Mouse (Mus musculus) myocyte (in vitro differentiated cells): ENCODE results near the gene Cdk5r2. TPM values are rescaled to one million over a fixed set of nuclear protein-coding genes. Genes with fewer than 3 reads are reported as not detected.

Experiments used
- H3K27me3 ChIP-seq: one replicate; pipeline ENCODE4 v1.6.1; 2011; ENCODE audit not compliant: control insufficient read depth, insufficient read depth, insufficient read length
- H3K36me3 ChIP-seq: one replicate; pipeline ENCODE4 v1.6.1; 2011; ENCODE audit not compliant: control insufficient read depth, insufficient read depth
- H3K4me2 ChIP-seq: one replicate; pipeline ENCODE4 v1.6.1; 2011; ENCODE audit warnings: low read depth, control low read depth
- H3K4me3 ChIP-seq: one replicate; pipeline ENCODE4 v1.5.1; 2011; ENCODE audit warnings: mild to moderate bottlenecking, control low read depth, moderate library complexity
- H3K79me2 ChIP-seq: one replicate; pipeline ENCODE4 v1.6.1; 2011; ENCODE audit not compliant: control insufficient read depth, insufficient read depth
- H3ac ChIP-seq: one replicate; pipeline ENCODE4 v1.6.1; 2011; ENCODE audit not compliant: control insufficient read depth, insufficient read length
- CEBPB ChIP-seq: IDR thresholded peaks from 2 replicates; pipeline ENCODE4 v1.6.1; 2011; ENCODE audit warnings: mild to moderate bottlenecking, moderate library complexity; ENCODE audit not compliant: poor library complexity, insufficient read depth, severe bottlenecking
- E2F4 ChIP-seq: IDR thresholded peaks from one replicate; pipeline ENCODE4 v1.6.1; 2011; ENCODE audit warnings: mild to moderate bottlenecking, control low read depth, moderate library complexity; ENCODE audit not compliant: insufficient read depth
- MAX ChIP-seq: IDR thresholded peaks from one replicate; pipeline ENCODE4 v1.6.1; 2011; ENCODE audit warnings: low read depth, mild to moderate bottlenecking, control low read depth
- MYOD1 ChIP-seq, 3 experiments: IDR thresholded peaks; one replicate each; pipeline ENCODE4 v1.6.1; 2011; ENCODE audit warnings: control low read depth in 2 of 3, low read depth in 2 of 3, mild to moderate bottlenecking in 2 of 3, moderate library complexity in 1 of 3; ENCODE audit not compliant: insufficient read length in 2 of 3, control insufficient read depth in 1 of 3
- MYOG ChIP-seq, 3 experiments: IDR thresholded peaks; one replicate each; pipeline ENCODE4 v1.6.1; 2011; ENCODE audit warnings: control low read depth in 2 of 3, low read depth in 2 of 3, mild to moderate bottlenecking in 2 of 3; ENCODE audit not compliant: insufficient read length in 2 of 3, control insufficient read depth in 1 of 3, insufficient read depth in 1 of 3
- POLR2A ChIP-seq: IDR thresholded peaks from one replicate; pipeline ENCODE4 v1.6.1; 2011; ENCODE audit warnings: low read depth, mild to moderate bottlenecking, control low read depth, moderate library complexity; ENCODE audit not compliant: insufficient read length
- POLR2AphosphoS2 ChIP-seq: IDR thresholded peaks from one replicate; pipeline ENCODE4 v1.6.1; 2011; ENCODE audit warnings: low read depth, control low read depth; ENCODE audit not compliant: insufficient read length
- REST ChIP-seq: IDR thresholded peaks from one replicate; pipeline ENCODE4 v1.6.1; 2011; ENCODE audit warnings: mild to moderate bottlenecking, control low read depth, moderate library complexity; ENCODE audit not compliant: insufficient read depth, insufficient read length
- SRF ChIP-seq: IDR thresholded peaks from one replicate; pipeline ENCODE4 v1.6.1; 2011; ENCODE audit warnings: low read depth; ENCODE audit not compliant: control insufficient read depth, insufficient read length
- TCF12 ChIP-seq: IDR thresholded peaks from one replicate; pipeline ENCODE4 v1.6.1; 2011; ENCODE audit warnings: mild to moderate bottlenecking, control low read depth; ENCODE audit not compliant: poor library complexity, insufficient read depth, severe bottlenecking
- TCF3 ChIP-seq: IDR thresholded peaks from one replicate; pipeline ENCODE4 v1.6.1; 2011; ENCODE audit warnings: low read depth, control low read depth; ENCODE audit not compliant: insufficient read length
- USF1 ChIP-seq: IDR thresholded peaks from one replicate; pipeline ENCODE4 v1.6.1; 2011; ENCODE audit warnings: low read depth, mild to moderate bottlenecking, control low read depth, moderate library complexity
- polyA plus RNA-seq: library from polyadenylated mRNA; unstranded; fragments of >200 nt; fragmentation: generic; extraction: Trizol; gene quantifications from one replicate; pipeline ENCODE4 v1.2.1, GENCODE M21; 2012; ENCODE audit warnings: missing spikeins

Cdk5r2 gene
- polyA plus RNA-seq, 1 experiment = 0.05 TPM

DNA sequence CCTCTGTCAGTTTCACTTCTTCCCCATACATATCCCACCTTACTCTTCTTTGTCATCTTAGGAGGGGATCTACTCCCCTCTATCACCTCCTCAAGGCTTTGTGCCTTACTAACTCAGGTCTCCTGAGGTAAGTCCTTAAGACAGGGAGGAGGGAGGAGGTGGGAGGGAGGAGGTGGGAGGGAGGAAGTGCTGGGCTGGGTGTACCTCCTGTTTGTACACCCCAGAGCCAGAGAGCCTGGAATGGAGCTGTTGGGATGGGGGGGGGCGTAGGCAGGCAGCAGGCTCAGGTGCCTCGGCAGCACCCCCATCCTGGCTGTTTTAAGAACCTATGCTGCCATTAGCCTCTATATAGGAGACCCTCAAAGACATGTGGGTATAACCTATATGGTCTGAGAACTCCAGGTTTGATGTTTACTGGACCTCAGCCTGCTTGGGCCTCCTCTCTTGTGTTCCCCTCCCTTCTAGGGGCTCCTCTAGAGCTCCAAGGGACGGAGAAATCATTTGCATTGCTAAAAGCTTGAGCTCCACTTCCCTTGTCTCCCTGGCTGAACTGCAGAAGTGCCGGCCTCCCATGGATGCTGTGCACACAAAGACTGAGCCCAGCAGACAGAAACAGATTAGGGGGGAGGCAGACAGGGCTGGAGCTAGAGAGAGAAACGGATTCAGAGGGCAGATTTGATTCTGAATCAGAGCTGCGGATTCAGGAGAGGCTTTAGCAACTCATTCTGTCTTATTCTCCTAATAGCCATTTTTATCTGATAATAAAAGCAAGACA, 3.5 kb upstream of the Cdk5r2 start:
- no peaks in the 10 kb centered on the region for H3K79me2 ChIP-seq
- no peaks in the 10 kb centered on the region for H3K36me3 ChIP-seq
- H3ac ChIP-seq = no peak overlapping the region
- H3K4me2 ChIP-seq = no peak overlapping the region
- peaks cover 82% of the 10 kb centered on the region for H3K27me3 ChIP-seq
- H3K4me3 ChIP-seq = no peak overlapping the region
- no peak for TF ChIP-seq SRF
- TF ChIP-seq TCF12 = no peak
- no peak for TF ChIP-seq MYOG (IDR thresholded peaks at IDR 0.05; ENCODE audit: control insufficient read depth in 1 of 3, insufficient read depth in 1 of 3, insufficient read length in 2 of 3, low read depth in 2 of 3)
- TF ChIP-seq REST = no peak
- TF ChIP-seq MYOD1 (IDR thresholded peaks at IDR 0.05; ENCODE audit: control insufficient read depth in 1 of 3, insufficient read length in 2 of 3, low read depth in 2 of 3) = no peak
- no peak for TF ChIP-seq CEBPB
- no peak for TF ChIP-seq POLR2A
- no peak for TF ChIP-seq TCF3
- TF ChIP-seq MAX = no peak
- no peak for TF ChIP-seq USF1
- TF ChIP-seq E2F4 = no peak
- no peak for TF ChIP-seq POLR2AphosphoS2

DNA sequence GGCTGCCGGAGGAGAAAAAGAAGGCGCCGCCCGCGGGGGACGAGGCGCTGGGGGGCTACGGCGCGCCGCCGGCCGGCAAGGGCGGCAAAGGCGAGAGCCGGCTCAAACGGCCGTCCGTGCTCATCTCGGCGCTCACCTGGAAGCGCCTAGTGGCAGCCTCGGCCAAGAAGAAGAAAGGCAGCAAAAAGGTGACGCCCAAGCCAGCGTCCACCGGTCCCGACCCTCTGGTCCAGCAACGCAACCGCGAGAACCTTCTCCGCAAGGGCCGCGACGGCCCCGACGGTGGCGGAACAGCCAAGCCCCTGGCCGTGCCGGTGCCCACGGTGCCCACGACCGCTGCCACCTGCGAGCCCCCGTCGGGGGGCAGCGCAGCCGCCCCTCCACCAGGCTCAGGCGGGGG, 422 bp downstream of the Cdk5r2 start:
- Histone ChIP-seq H3K4me3 (no peak overlapping the region), H3K27me3 (peaks cover 85% of the 10 kb centered on the region), H3K4me2 (peak overlapping the region; percentile 49), H3K79me2 (no peaks in the 10 kb centered on the region), H3K36me3 (no peaks in the 10 kb centered on the region), H3ac (no peak overlapping the region)
- TF ChIP-seq MYOG (IDR thresholded peaks at IDR 0.05; ENCODE audit: control insufficient read depth in 1 of 3, insufficient read depth in 1 of 3, insufficient read length in 2 of 3, low read depth in 2 of 3) = no peak
- no peak for TF ChIP-seq USF1
- TF ChIP-seq CEBPB = no peak
- no peak for TF ChIP-seq MYOD1 (IDR thresholded peaks at IDR 0.05; ENCODE audit: control insufficient read depth in 1 of 3, insufficient read length in 2 of 3, low read depth in 2 of 3)
- no peak for TF ChIP-seq MAX

DNA sequence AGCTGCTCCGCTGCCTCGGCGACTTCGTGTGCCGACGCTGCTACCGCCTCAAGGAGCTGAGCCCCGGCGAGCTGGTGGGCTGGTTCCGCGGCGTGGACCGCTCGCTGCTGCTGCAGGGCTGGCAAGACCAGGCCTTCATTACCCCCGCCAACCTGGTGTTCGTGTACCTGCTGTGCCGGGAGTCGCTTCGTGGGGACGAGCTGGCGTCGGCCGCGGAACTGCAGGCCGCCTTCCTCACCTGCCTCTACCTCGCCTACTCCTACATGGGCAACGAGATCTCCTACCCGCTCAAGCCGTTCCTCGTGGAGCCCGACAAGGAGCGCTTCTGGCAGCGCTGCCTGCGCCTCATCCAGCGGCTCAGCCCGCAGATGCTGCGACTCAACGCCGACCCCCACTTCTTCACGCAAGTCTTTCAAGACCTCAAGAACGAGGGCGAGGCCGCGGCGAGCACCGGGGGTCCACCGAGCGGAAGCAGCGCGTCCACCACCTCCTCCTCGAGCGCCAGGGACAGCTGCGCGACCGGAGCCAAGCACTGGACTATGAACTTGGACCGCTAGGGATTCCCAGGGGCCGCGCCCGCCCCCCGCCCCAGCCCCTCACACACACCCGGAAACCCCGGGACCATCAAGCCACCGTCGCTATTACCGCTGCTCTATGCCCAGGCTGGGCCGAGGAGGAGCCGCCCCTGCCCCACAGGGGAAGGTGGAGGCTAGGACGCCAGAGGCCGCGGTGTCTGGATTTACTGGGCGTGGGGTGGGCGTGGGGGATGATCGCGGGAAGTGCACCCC, 1.1 kb downstream of the Cdk5r2 start:
- H3K27me3 ChIP-seq = peaks cover 78% of the 10 kb centered on the region
- H3K79me2 ChIP-seq = no peaks in the 10 kb centered on the region
- H3ac ChIP-seq = no peak overlapping the region
- no peak overlapping the region for H3K4me3 ChIP-seq
- no peak overlapping the region for H3K4me2 ChIP-seq
- TF ChIP-seq SRF (no peak), MYOD1 (IDR thresholded peaks at IDR 0.05; ENCODE audit: control insufficient read depth in 1 of 3, insufficient read length in 2 of 3, low read depth in 2 of 3) (peak in 1 of 3 experiments; percentile 1)
- H3K36me3 ChIP-seq = no peaks in the 10 kb centered on the region

DNA sequence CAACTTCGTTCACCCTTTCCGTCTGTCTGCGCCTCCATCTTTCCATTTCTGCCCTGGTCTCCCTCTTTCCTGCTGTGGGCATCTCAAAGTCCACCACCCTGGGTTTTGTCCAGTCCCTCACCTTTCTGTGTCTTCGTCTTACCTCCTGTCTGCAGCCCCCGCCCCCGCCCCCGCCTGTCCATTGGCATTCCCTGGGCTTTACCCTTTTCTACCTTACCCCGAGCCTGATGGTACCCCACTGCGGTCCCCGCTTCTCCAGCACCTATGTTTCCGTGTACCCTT, 1.6 kb downstream of the Cdk5r2 start:
- Histone ChIP-seq H3K79me2 (no peaks in the 10 kb centered on the region), H3K4me2 (no peak overlapping the region), H3ac (no peak overlapping the region), H3K4me3 (no peak overlapping the region), H3K36me3 (no peaks in the 10 kb centered on the region), H3K27me3 (peaks cover 73% of the 10 kb centered on the region)
- TF ChIP-seq CEBPB (no peak), TCF3 (no peak), USF1 (no peak), REST (no peak), SRF (no peak), MYOD1 (IDR thresholded peaks at IDR 0.05; ENCODE audit: control insufficient read depth in 1 of 3, insufficient read length in 2 of 3, low read depth in 2 of 3) (no peak), E2F4 (no peak), MAX (no peak), POLR2A (no peak), MYOG (IDR thresholded peaks at IDR 0.05; ENCODE audit: control insufficient read depth in 1 of 3, insufficient read depth in 1 of 3, insufficient read length in 2 of 3, low read depth in 2 of 3) (no peak), POLR2AphosphoS2 (no peak), TCF12 (no peak)

DNA sequence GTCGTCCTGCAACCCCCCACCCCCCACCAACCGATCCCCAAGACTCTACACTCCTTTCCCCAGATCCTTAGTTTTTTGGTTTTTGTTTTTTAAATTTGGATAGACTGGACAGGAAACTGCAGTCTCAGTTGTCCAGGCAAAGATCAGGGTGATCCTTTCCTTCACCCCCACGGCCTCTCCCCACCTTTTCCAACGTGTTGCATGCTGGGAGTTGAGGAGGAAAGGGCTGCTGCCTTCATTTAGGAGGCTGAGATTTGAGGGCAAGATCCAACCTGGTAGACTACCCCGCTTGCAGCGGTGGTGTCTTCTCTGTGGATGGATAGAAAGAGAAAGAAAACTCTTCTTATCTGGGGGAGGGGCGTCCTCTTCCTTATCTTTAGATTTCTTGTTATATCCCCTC, 2.1 kb downstream of the Cdk5r2 start:
- Histone ChIP-seq H3K79me2 (no peaks in the 10 kb centered on the region), H3K36me3 (no peaks in the 10 kb centered on the region), H3ac (no peak overlapping the region), H3K4me2 (no peak overlapping the region), H3K4me3 (no peak overlapping the region), H3K27me3 (peaks cover 69% of the 10 kb centered on the region)
- TF ChIP-seq REST (no peak), USF1 (no peak), POLR2AphosphoS2 (no peak), MAX (no peak), MYOG (IDR thresholded peaks at IDR 0.05; ENCODE audit: control insufficient read depth in 1 of 3, insufficient read depth in 1 of 3, insufficient read length in 2 of 3, low read depth in 2 of 3) (no peak), TCF12 (no peak), POLR2A (no peak), SRF (no peak), CEBPB (no peak), TCF3 (no peak), MYOD1 (IDR thresholded peaks at IDR 0.05; ENCODE audit: control insufficient read depth in 1 of 3, insufficient read length in 2 of 3, low read depth in 2 of 3) (no peak), E2F4 (no peak)
